Mouse (Mus musculus): ENCODE data around the gene Cuzd1. TPM values are rescaled to one million over a fixed set of nuclear protein-coding genes. Genes with fewer than 3 reads are reported as not detected.

The Cuzd1 gene
- polyA plus RNA-seq, 1 experiment from 2014 or later = 0.05 TPM

GRCm38 (mm10) chr7:131265851-131266250, 56.2 kb downstream of the Cuzd1 start:
- WGBS = 81% methylated on average over 4 of the region's 4 CpGs
- no peak for ATAC-seq
- no peaks in the 10 kb centered on the region for H3K4me1 ChIP-seq (replicated peaks; ENCODE audit: control insufficient read depth, insufficient read depth, low read length)
- H3K27me3 ChIP-seq (replicated peaks; ENCODE audit: control insufficient read depth, insufficient read depth, low read length) = no peaks in the 10 kb centered on the region
- H3K9ac ChIP-seq (ENCODE audit: low read depth, low read length) = no peak overlapping the region
- TF ChIP-seq CTCF (IDR thresholded peaks at IDR 0.05; ENCODE audit: low read depth) = no peak
- H3K9me3 ChIP-seq (ENCODE audit: control insufficient read depth) = no peaks in the 10 kb centered on the region
- H3K36me3 ChIP-seq (ENCODE audit: control insufficient read depth, insufficient read depth) = no peaks in the 10 kb centered on the region
- H3K4me2 ChIP-seq (replicated peaks; ENCODE audit: low read depth) = no peak overlapping the region
- no peak overlapping the region for H3K27ac ChIP-seq (ENCODE audit: low read depth, low read length)
- H3K4me3 ChIP-seq (ENCODE audit: low read depth, low read length) = no peak overlapping the region

DNA sequence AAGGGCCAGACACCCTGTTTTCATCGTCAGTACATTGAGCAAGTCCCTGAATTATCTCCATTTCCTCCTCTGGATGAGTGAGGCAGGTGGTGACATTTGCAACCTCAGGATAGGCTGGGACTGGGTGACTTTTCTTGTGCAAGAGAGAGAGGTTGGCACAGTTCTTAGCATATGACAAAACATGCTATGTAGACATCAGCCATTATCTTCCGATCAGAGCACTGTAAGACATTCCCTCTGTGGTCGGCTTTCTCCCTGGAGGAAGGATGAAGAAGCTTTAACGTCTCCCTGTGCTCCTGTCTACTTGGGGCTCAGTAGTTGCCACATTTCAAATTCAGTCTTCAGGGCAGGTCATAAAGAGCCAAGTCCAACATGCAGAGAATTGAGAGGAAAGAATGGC, 57.8 kb downstream of the Cuzd1 start:
- no peaks in the 10 kb centered on the region for H3K4me1 ChIP-seq (replicated peaks; ENCODE audit: control insufficient read depth, insufficient read depth, low read length)
- H3K27me3 ChIP-seq (replicated peaks; ENCODE audit: control insufficient read depth, insufficient read depth, low read length) = no peaks in the 10 kb centered on the region
- H3K9ac ChIP-seq (ENCODE audit: low read depth, low read length) = no peak overlapping the region
- 77% methylated on average over 4 of the region's 4 CpGs for WGBS
- ATAC-seq = no peak
- H3K36me3 ChIP-seq (ENCODE audit: control insufficient read depth, insufficient read depth) = no peaks in the 10 kb centered on the region
- no peak overlapping the region for H3K27ac ChIP-seq (ENCODE audit: low read depth, low read length)
- no peak overlapping the region for H3K4me3 ChIP-seq (ENCODE audit: low read depth, low read length)
- H3K4me2 ChIP-seq (replicated peaks; ENCODE audit: low read depth) = no peak overlapping the region
- TF ChIP-seq CTCF (IDR thresholded peaks at IDR 0.05; ENCODE audit: low read depth) = no peak
- no peaks in the 10 kb centered on the region for H3K9me3 ChIP-seq (ENCODE audit: control insufficient read depth)

GRCm38 (mm10) chr7:131260946-131261345, 61.1 kb downstream of the Cuzd1 start:
- H3K27ac ChIP-seq (ENCODE audit: low read depth, low read length) = no peak overlapping the region
- no peaks in the 10 kb centered on the region for H3K9me3 ChIP-seq (ENCODE audit: control insufficient read depth)
- ATAC-seq = no peak
- H3K4me1 ChIP-seq (replicated peaks; ENCODE audit: control insufficient read depth, insufficient read depth, low read length) = no peaks in the 10 kb centered on the region
- no peaks in the 10 kb centered on the region for H3K36me3 ChIP-seq (ENCODE audit: control insufficient read depth, insufficient read depth)
- no peak for TF ChIP-seq CTCF (IDR thresholded peaks at IDR 0.05; ENCODE audit: low read depth)
- no peak overlapping the region for H3K4me3 ChIP-seq (ENCODE audit: low read depth, low read length)
- H3K27me3 ChIP-seq (replicated peaks; ENCODE audit: control insufficient read depth, insufficient read depth, low read length) = 0 out of 2 replicates have a peak, but pooled peaks cover 3% of the 10 kb centered on the region
- H3K4me2 ChIP-seq (replicated peaks; ENCODE audit: low read depth) = no peak overlapping the region
- 69% methylated on average over 6 of the region's 6 CpGs for WGBS
- no peak overlapping the region for H3K9ac ChIP-seq (ENCODE audit: low read depth, low read length)

Other genes starting within 250 kb of the Cuzd1 start
- gene 4933402N03Rik, start 176.0 kb downstream of the Cuzd1 start, polyA plus RNA-seq (2015; fragmentation: Nextera tagmentation; extraction: Ambion mirVana) = not detected in 2 replicates
- gene 5430419D17Rik, start 147.9 kb downstream of the Cuzd1 start, polyA plus RNA-seq (2015; fragmentation: Nextera tagmentation; extraction: Ambion mirVana) = not detected in 2 replicates
- gene Fam24b, start 7.2 kb upstream of the Cuzd1 start, polyA plus RNA-seq (2015; fragmentation: Nextera tagmentation; extraction: Ambion mirVana) = not detected in 2 replicates
- gene Fam24a, start 11.6 kb upstream of the Cuzd1 start, polyA plus RNA-seq (2015; fragmentation: Nextera tagmentation; extraction: Ambion mirVana) = not detected in 2 replicates
- gene 2310057M21Rik, start 40.5 kb upstream of the Cuzd1 start, polyA plus RNA-seq (2015; fragmentation: Nextera tagmentation; extraction: Ambion mirVana) = 8.0 and 11.0 TPM in 2 replicates
- 37.1 and 42.8 TPM in 2 replicates for gene Pstk, start 48.8 kb upstream of the Cuzd1 start, polyA plus RNA-seq (2015; fragmentation: Nextera tagmentation; extraction: Ambion mirVana)
- 5.6 and 5.9 TPM in 2 replicates for gene Ikzf5, start 88.2 kb upstream of the Cuzd1 start, polyA plus RNA-seq (2015; fragmentation: Nextera tagmentation; extraction: Ambion mirVana)
- 23.1 and 23.6 TPM in 2 replicates for gene Acadsb, start 88.3 kb upstream of the Cuzd1 start, polyA plus RNA-seq (2015; fragmentation: Nextera tagmentation; extraction: Ambion mirVana)
- 0.91 and 1.4 TPM in 2 replicates for gene Hmx3, start 220.6 kb upstream of the Cuzd1 start, polyA plus RNA-seq (2015; fragmentation: Nextera tagmentation; extraction: Ambion mirVana)
- gene Hmx2, start 226.5 kb upstream of the Cuzd1 start, polyA plus RNA-seq (2015; fragmentation: Nextera tagmentation; extraction: Ambion mirVana) = 0.55 and 0.56 TPM in 2 replicates
- gene Bub3, start 237.9 kb upstream of the Cuzd1 start, polyA plus RNA-seq (2015; fragmentation: Nextera tagmentation; extraction: Ambion mirVana) = 72.3 and 74.7 TPM in 2 replicates